9 mouse cellular contexts compared by ENCODE assay signal in genomic region chr3:32610560-32610959, GRCm38 (mm10). TPM values are rescaled to one million over a fixed set of nuclear protein-coding genes. Genes with fewer than 3 reads are reported as not detected.
DNase-seq lines count a peak whose midpoint lies in the region; ATAC-seq lines count a peak whose summit lies in the region.
"Had no signal": no experiment of that assay in that cellular context is flagged by ENCODE, and none has a peak within 500 bp of the region (broad histone marks: within the 10 kb centered on the region; RNA-seq: fewer than 3 reads in every experiment).

No protein-coding gene starts in this region.

- H3K36me3 ChIP-seq in midbrain, embryonic 15.5 days (replicated peaks) = no peaks in the 10 kb centered on the region

- no peak overlapping the region for H3K27ac ChIP-seq in midbrain, embryonic 15.5 days
- H3K27ac ChIP-seq: heart, embryonic 13.5 days had no signal

- H3K4me2 ChIP-seq in midbrain, embryonic 15.5 days = no peak overlapping the region
- H3K4me2 ChIP-seq: heart, embryonic 13.5 days had no signal

- intact Hi-C loops in left cerebral cortex, postnatal 14 days (cut with DNase I) = loop anchor here (2.0 kb wide), 1 partner anchor 88 kb away; no protein-coding TSS in a partner anchor

- H3K9me3 ChIP-seq in midbrain, embryonic 15.5 days = no peaks in the 10 kb centered on the region

- H3K9ac ChIP-seq in midbrain, embryonic 15.5 days = no peak overlapping the region
- H3K9ac ChIP-seq: heart, embryonic 13.5 days had no signal

- peak; percentile 42 for DNase-seq in CD4-positive, CD25-positive, alpha-beta regulatory T cell, adult 2 months (ENCODE audit: low read depth, low spot score)
- peak; percentile 19 to 23 for DNase-seq in cerebellum, postnatal 36 days
- peak; percentile 50 for DNase-seq in gastrocnemius, postnatal 10 days
- DNase-seq in kidney, adult 11 months = peak; percentile 42
- peak; percentile 66 to 79 for DNase-seq in left cerebral cortex, postnatal 14 days (ENCODE audit: low spot score in 2 of 2)
- DNase-seq in telencephalon, adult 2 months (ENCODE audit: low read depth, low spot score) = peak; percentile 41

- no peaks in the 10 kb centered on the region for H3K27me3 ChIP-seq in midbrain, embryonic 15.5 days (replicated peaks)
- H3K27me3 ChIP-seq: heart, embryonic 13.5 days had no signal

- peaks cover 4% of the 10 kb centered on the region for H3K4me1 ChIP-seq in midbrain, embryonic 15.5 days

- 31% methylated on average over 7 of the region's 7 CpGs for WGBS in midbrain, embryonic 15.5 days

- no peak for ATAC-seq in CD4-positive, CD25-positive, alpha-beta regulatory T cell, adult 4 months
- peak; percentile 72 for ATAC-seq in midbrain, embryonic 15.5 days (replicated peaks)

- no peak overlapping the region for H3K4me3 ChIP-seq in midbrain, embryonic 15.5 days
- H3K4me3 ChIP-seq: heart, embryonic 13.5 days had no signal

RNA-seq across cellular contexts. Expression of gene Gnb4, which starts 5.8 kb away (rescaled TPM):
- 10 to 100 TPM in 1 of 2 experiments, 1 to 10 TPM in 1; 9.5 to 11.0 TPM for polyA plus RNA-seq in CD4-positive, CD25-positive, alpha-beta regulatory T cell, adult 4 months (2017; shearing (Covaris generic))
- total RNA-seq in gastrocnemius, postnatal 10 days (2021) = 10 to 100 TPM; 26.5 to 30.2 TPM
- 10 to 100 TPM; 91.0 to 98.4 TPM for total RNA-seq in left cerebral cortex, postnatal 14 days (2021)
- 86.4 and 90.4 TPM in 2 replicates for polyA plus RNA-seq in midbrain, embryonic 15.5 days (2015; fragmentation: Nextera tagmentation; extraction: Ambion mirVana)

Comparison
In these comparisons a context has a peak if more than half of its experiments do, and no peak if none do; other contexts are left out.
1. DNase-seq: peak in every context shown above with its lines; median percentile 72 in left cerebral cortex, postnatal 14 days; 50 in gastrocnemius, postnatal 10 days; 42 in CD4-positive, CD25-positive, alpha-beta regulatory T cell, adult 2 months; 42 in kidney, adult 11 months; 41 in telencephalon, adult 2 months; 21 in cerebellum, postnatal 36 days.